In genomic region chr17:67696694-67697386, GRCm38 (mm10) we compare ENCODE assay signal across 8 mouse cellular contexts. TPM values are rescaled to one million over a fixed set of nuclear protein-coding genes. Genes with fewer than 3 reads are reported as not detected.
A peak's percentile ranks its signal among the peaks of the same experiment; 100 is the strongest.
DNase-seq lines count a peak whose midpoint lies in the region; ATAC-seq and TF ChIP-seq lines count a peak whose summit lies in the region.

Lama1 (plus strand) TSS chr17:67697259.

- H3K36me3 ChIP-seq in forebrain, embryonic 13.5 days (ENCODE audit: poor library complexity, severe bottlenecking): no peaks in the 10 kb centered on the region
- H3K36me3 ChIP-seq in heart, embryonic 16.5 days (ENCODE audit: control insufficient read depth, insufficient read depth): no peaks in the 10 kb centered on the region
- H3K36me3 ChIP-seq in lung, postnatal 0 days (ENCODE audit: insufficient read depth, low read length): no peaks in the 10 kb centered on the region

- peak; percentile 92 for TF ChIP-seq CTCF in lung, postnatal 0 days (IDR thresholded peaks at IDR 0.05)

- 0 out of 2 replicates have a peak, but pooled peaks cover 3% of the 10 kb centered on the region for H3K27me3 ChIP-seq in forebrain, embryonic 13.5 days
- H3K27me3 ChIP-seq in heart, embryonic 16.5 days (ENCODE audit: control insufficient read depth, insufficient read depth, low read length): peaks cover 11% of the 10 kb centered on the region
- peaks cover 6% of the 10 kb centered on the region; the same call in 1 of the 2 replicates for H3K27me3 ChIP-seq in lung, postnatal 0 days (replicated peaks; ENCODE audit: insufficient read depth, low read length)

- peak within 1 kb of the TSS; percentile 60; the same call in 1 of the 2 replicates for H3K27ac ChIP-seq in forebrain, embryonic 13.5 days
- no peak within 1 kb of the TSS for H3K27ac ChIP-seq in heart, embryonic 16.5 days (ENCODE audit: low read length)
- no peak within 1 kb of the TSS for H3K27ac ChIP-seq in lung, postnatal 0 days (ENCODE audit: low read length)

- H3K4me3 ChIP-seq in forebrain, embryonic 13.5 days: peak within 1 kb of the TSS; percentile 66
- peak within 1 kb of the TSS; percentile 69 for H3K4me3 ChIP-seq in heart, embryonic 16.5 days (ENCODE audit: low read length)
- peak within 1 kb of the TSS; percentile 52 for H3K4me3 ChIP-seq in lung, postnatal 0 days (ENCODE audit: low read depth, low read length)

- ATAC-seq in forebrain, embryonic 13.5 days: peak; percentile 90
- peak; percentile 93 for ATAC-seq in heart, embryonic 16.5 days (replicated peaks; ENCODE audit: extremely low read depth, insufficient read depth, low FRiP score)
- peak; percentile 98 for ATAC-seq in lung, postnatal 0 days

- peaks cover 41% of the 10 kb centered on the region for H3K4me1 ChIP-seq in forebrain, embryonic 13.5 days
- peaks cover 4% of the 10 kb centered on the region; the same call in 1 of the 2 replicates for H3K4me1 ChIP-seq in heart, embryonic 16.5 days (ENCODE audit: control insufficient read depth, insufficient read depth, low read length)
- H3K4me1 ChIP-seq in lung, postnatal 0 days (ENCODE audit: insufficient read depth, low read depth, low read length): peaks cover 11% of the 10 kb centered on the region; the same call in 1 of the 2 replicates

- 3% methylated on average over 21 of the region's 32 CpGs for WGBS in forebrain, embryonic 13.5 days
- 4% methylated on average over 32 of the region's 32 CpGs for WGBS in heart, embryonic 16.5 days
- WGBS in lung, postnatal 0 days: 1% methylated on average over 29 of the region's 32 CpGs

- no peak for TF ChIP-seq EP300 in lung, postnatal 0 days (IDR thresholded peaks at IDR 0.05)

- H3K9me3 ChIP-seq in forebrain, embryonic 13.5 days (replicated peaks): no peaks in the 10 kb centered on the region
- H3K9me3 ChIP-seq in heart, embryonic 16.5 days (replicated peaks; ENCODE audit: control insufficient read depth, low read length): no peaks in the 10 kb centered on the region
- no peaks in the 10 kb centered on the region for H3K9me3 ChIP-seq in lung, postnatal 0 days (ENCODE audit: low read length)

- H3K9ac ChIP-seq in forebrain, embryonic 13.5 days: peak within 1 kb of the TSS; percentile 83
- H3K9ac ChIP-seq in heart, embryonic 16.5 days (ENCODE audit: low read length): peak within 1 kb of the TSS; percentile 73
- 0 out of 2 replicates have a peak within 1 kb of the TSS, but pooled peaks have one; percentile 3 for H3K9ac ChIP-seq in lung, postnatal 0 days (replicated peaks; ENCODE audit: low read depth)

- H3K4me2 ChIP-seq in forebrain, embryonic 13.5 days: peak within 1 kb of the TSS; percentile 84
- H3K4me2 ChIP-seq in heart, embryonic 16.5 days (ENCODE audit: low read depth, low read length): peak within 1 kb of the TSS; percentile 98
- H3K4me2 ChIP-seq in lung, postnatal 0 days (replicated peaks; ENCODE audit: low read depth, low read length): peak within 1 kb of the TSS; percentile 99

- DNase-seq in 3134 (ENCODE audit: extremely low read depth, insufficient read length, low spot score) (peak; percentile 11), adipocyte (ENCODE audit: low spot score) (no peak)
- DNase-seq in adrenal gland, adult 8-10 months: peak; percentile 81
- peak; percentile 93 for DNase-seq in kidney, postnatal 10 days
- peak; percentile 87 for DNase-seq in lung, postnatal 0 days (ENCODE audit: low spot score)
- peak; percentile 71 for DNase-seq in ovary, postnatal 14 days (ENCODE audit: low spot score)

RNA-seq across cellular contexts. Expression of gene Lama1, which starts in this region (rescaled TPM):
- 10 to 100 TPM; 14.0 to 23.9 (median 18.3) TPM for total RNA-seq in adrenal gland, adult 8-10 months (2022)
- polyA plus RNA-seq in forebrain, embryonic 13.5 days (2015; fragmentation: Nextera tagmentation; extraction: Ambion mirVana): 4.7 and 6.7 TPM in 2 replicates
- 0.54 and 0.70 TPM in 2 replicates for polyA plus RNA-seq in heart, embryonic 16.5 days (2015; fragmentation: Nextera tagmentation; extraction: Ambion mirVana)
- 0.56 and 0.80 TPM in 2 replicates for polyA plus RNA-seq in lung, postnatal 0 days (2015; fragmentation: Nextera tagmentation; extraction: Ambion mirVana)

Comparison
In these comparisons a context has a peak if more than half of its experiments do, and no peak if none do; other contexts are left out.
1. Peak in ATAC-seq, H3K4me3 ChIP-seq, H3K9ac ChIP-seq and H3K4me2 ChIP-seq in heart, embryonic 16.5 days; RNA of the gene not detected or under 1 TPM.
2. Peak in DNase-seq, ATAC-seq, H3K4me3 ChIP-seq, H3K9ac ChIP-seq and H3K4me2 ChIP-seq in lung, postnatal 0 days; RNA of the gene not detected or under 1 TPM.
3. H3K9ac ChIP-seq: peak in every context shown above with its lines; median percentile 83 in forebrain, embryonic 13.5 days; 73 in heart, embryonic 16.5 days; 3 in lung, postnatal 0 days.